Mouse (Mus musculus): ENCODE data around the gene Klhl34. TPM values are rescaled to one million over a fixed set of nuclear protein-coding genes. Genes with fewer than 3 reads are reported as not detected.

Klhl34 gene
- 0.30 and 0.42 TPM in 2 replicates for polyA plus RNA-seq (2015; fragmentation: Nextera tagmentation; extraction: Ambion mirVana)

GRCm38 (mm10) chrX:157818207-157818920 is at the start of gene Klhl34:
TSS of gene Klhl34 (plus strand) at chrX:157818435.
- 45% methylated on average over 28 of the region's 28 CpGs for WGBS
- Histone ChIP-seq H3K27ac (no peak within 1 kb of the TSS), H3K4me1 (no peaks in the 10 kb centered on the region), H3K4me2 (peak within 1 kb of the TSS; percentile 58), H3K27me3 (replicated peaks) (no peaks in the 10 kb centered on the region), H3K9ac (no peak within 1 kb of the TSS), H3K4me3 (replicated peaks) (peak within 1 kb of the TSS; percentile 22), H3K9me3 (no peaks in the 10 kb centered on the region), H3K36me3 (no peaks in the 10 kb centered on the region)
- no peak; the same call in 1 of the 2 replicates for ATAC-seq (ENCODE audit: insufficient read depth, low FRiP score, low read depth)

GRCm38 (mm10) chrX:157801669-157802068 is 16.6 kb upstream of the Klhl34 start:
- Histone ChIP-seq H3K27ac (no peak overlapping the region), H3K27me3 (replicated peaks) (no peaks in the 10 kb centered on the region), H3K4me3 (replicated peaks) (no peak overlapping the region), H3K9ac (no peak overlapping the region), H3K4me1 (no peaks in the 10 kb centered on the region), H3K36me3 (no peaks in the 10 kb centered on the region), H3K4me2 (no peak overlapping the region), H3K9me3 (no peaks in the 10 kb centered on the region)
- 91% methylated on average over 2 of the region's 2 CpGs for WGBS
- no peak for ATAC-seq (ENCODE audit: insufficient read depth, low FRiP score, low read depth)

- Histone ChIP-seq H3K27ac (no peak overlapping the region), H3K4me3 (replicated peaks) (no peak overlapping the region), H3K4me2 (no peak overlapping the region), H3K36me3 (no peaks in the 10 kb centered on the region), H3K9me3 (no peaks in the 10 kb centered on the region), H3K4me1 (no peaks in the 10 kb centered on the region), H3K27me3 (replicated peaks) (no peaks in the 10 kb centered on the region), H3K9ac (no peak overlapping the region)
- WGBS, result 70% methylated on average over 1 of the region's 1 CpGs
- ATAC-seq (ENCODE audit: insufficient read depth, low FRiP score, low read depth), result no peak
These were observed 8.5 kb upstream of the Klhl34 start for GRCm38 (mm10) chrX:157809721-157810120.

- WGBS, result 26% methylated on average over 31 of the region's 31 CpGs
- ATAC-seq (ENCODE audit: insufficient read depth, low FRiP score, low read depth), result no peak
- Histone ChIP-seq H3K9me3 (no peaks in the 10 kb centered on the region), H3K4me2 (peak overlapping the region; percentile 58), H3K27me3 (replicated peaks) (no peaks in the 10 kb centered on the region), H3K4me3 (replicated peaks) (peak overlapping the region; percentile 22), H3K4me1 (no peaks in the 10 kb centered on the region), H3K36me3 (no peaks in the 10 kb centered on the region), H3K27ac (no peak overlapping the region), H3K9ac (no peak overlapping the region)
These were observed 546 bp upstream of the Klhl34 start for GRCm38 (mm10) chrX:157817571-157818206.

- Histone ChIP-seq H3K9ac (no peak overlapping the region), H3K27me3 (replicated peaks) (no peaks in the 10 kb centered on the region), H3K4me1 (no peaks in the 10 kb centered on the region), H3K4me2 (no peak overlapping the region), H3K9me3 (no peaks in the 10 kb centered on the region), H3K4me3 (replicated peaks) (no peak overlapping the region), H3K27ac (no peak overlapping the region), H3K36me3 (no peaks in the 10 kb centered on the region)
- no peak for ATAC-seq (ENCODE audit: insufficient read depth, low FRiP score, low read depth)
- WGBS, result 93% methylated on average over 13 of the region's 13 CpGs
These were observed 656 bp downstream of the Klhl34 start for GRCm38 (mm10) chrX:157818921-157819260.

- Histone ChIP-seq H3K9ac (no peak overlapping the region), H3K4me3 (replicated peaks) (no peak overlapping the region), H3K4me2 (no peak overlapping the region), H3K27ac (no peak overlapping the region), H3K4me1 (no peaks in the 10 kb centered on the region), H3K9me3 (no peaks in the 10 kb centered on the region), H3K36me3 (no peaks in the 10 kb centered on the region), H3K27me3 (replicated peaks) (no peaks in the 10 kb centered on the region)
- 77% methylated on average over 4 of the region's 4 CpGs for WGBS
- ATAC-seq (ENCODE audit: insufficient read depth, low FRiP score, low read depth), result no peak
These were observed 11.7 kb downstream of the Klhl34 start for GRCm38 (mm10) chrX:157829983-157830382.

Other genes starting within 250 kb of the Klhl34 start
- 2.9 and 3.9 TPM in 2 replicates for gene Yy2, start 249.4 kb upstream of the Klhl34 start, polyA plus RNA-seq (2015; fragmentation: Nextera tagmentation; extraction: Ambion mirVana)
- gene Mbtps2, start 219.7 kb upstream of the Klhl34 start, polyA plus RNA-seq (2015; fragmentation: Nextera tagmentation; extraction: Ambion mirVana), result 19.9 and 22.9 TPM in 2 replicates
- gene Smpx, start 119.5 kb upstream of the Klhl34 start, polyA plus RNA-seq (2015; fragmentation: Nextera tagmentation; extraction: Ambion mirVana), result 5.3 and 9.2 TPM in 2 replicates
- gene Cnksr2, start 224.9 kb downstream of the Klhl34 start, polyA plus RNA-seq (2015; fragmentation: Nextera tagmentation; extraction: Ambion mirVana), result 1.1 and 1.4 TPM in 2 replicates